ENCODE assay signal across 13 mouse cellular contexts in genomic region chr5:21526835-21527485, GRCm38 (mm10). TPM values are rescaled to one million over a fixed set of nuclear protein-coding genes. Genes with fewer than 3 reads are reported as not detected.
DNase-seq lines count a peak whose midpoint lies in the region; ATAC-seq and TF ChIP-seq lines count a peak whose summit lies in the region.
"Had no signal": no experiment of that assay in that cellular context is flagged by ENCODE, and none has a peak within 500 bp of the region (broad histone marks: within the 10 kb centered on the region; RNA-seq: fewer than 3 reads in every experiment).

No protein-coding gene starts in this region.

- no peak for DNase-seq in heart, adult 8-10 months (ENCODE audit: low spot score)
- no peak for DNase-seq in lung, postnatal 0 days (ENCODE audit: low spot score)
- no peak for DNase-seq in lung, postnatal 25 days (ENCODE audit: low spot score)
- DNase-seq in B cell, adult 2 months: no peak
- no peak for DNase-seq in spleen, postnatal 10 days (ENCODE audit: low spot score in 2 of 2)

- 60% methylated on average over 11 of the region's 11 CpGs for WGBS in heart, embryonic 13.5 days
- WGBS in lung, postnatal 0 days: 56% methylated on average over 11 of the region's 11 CpGs
- 27% methylated on average over 11 of the region's 11 CpGs for WGBS in hindbrain, embryonic 12.5 days
- 69% methylated on average over 11 of the region's 11 CpGs for whole genome bisulfite sequencing in stomach, embryonic 15.5 days

- no peak for TF ChIP-seq EP300 in lung, postnatal 0 days (IDR thresholded peaks at IDR 0.05)

- no peaks in the 10 kb centered on the region for H3K27me3 ChIP-seq in heart, embryonic 13.5 days (replicated peaks)
- H3K27me3 ChIP-seq in lung, postnatal 0 days (replicated peaks; ENCODE audit: insufficient read depth, low read length): no peaks in the 10 kb centered on the region
- H3K27me3 ChIP-seq in hindbrain, embryonic 12.5 days: no peaks in the 10 kb centered on the region
- H3K27me3 ChIP-seq in stomach, embryonic 15.5 days (replicated peaks): no peaks in the 10 kb centered on the region
- H3K27me3 ChIP-seq: forebrain, embryonic 13.5 days; limb, embryonic 12.5 days had no signal

- H3K9ac ChIP-seq in heart, embryonic 13.5 days: no peak overlapping the region
- H3K9ac ChIP-seq in lung, postnatal 0 days (replicated peaks; ENCODE audit: low read depth): no peak overlapping the region
- H3K9ac ChIP-seq in hindbrain, embryonic 12.5 days: no peak overlapping the region
- H3K9ac ChIP-seq in stomach, embryonic 15.5 days: no peak overlapping the region
- H3K9ac ChIP-seq: forebrain, embryonic 13.5 days; limb, embryonic 12.5 days had no signal

- H3K4me2 ChIP-seq in heart, embryonic 13.5 days: no peak overlapping the region
- 0 out of 2 replicates have a peak overlapping the region, but pooled peaks have one; percentile 11 for H3K4me2 ChIP-seq in lung, postnatal 0 days (replicated peaks; ENCODE audit: low read depth, low read length)
- H3K4me2 ChIP-seq in hindbrain, embryonic 12.5 days (replicated peaks): no peak overlapping the region
- H3K4me2 ChIP-seq in stomach, embryonic 15.5 days: no peak overlapping the region
- H3K4me2 ChIP-seq: forebrain, embryonic 13.5 days; limb, embryonic 12.5 days had no signal

- 0 out of 2 replicates have a peak overlapping the region, but pooled peaks have one; percentile 46 for H3K27ac ChIP-seq in heart, embryonic 13.5 days (replicated peaks)
- H3K27ac ChIP-seq in lung, postnatal 0 days (ENCODE audit: low read length): peak overlapping the region; percentile 81
- H3K27ac ChIP-seq in hindbrain, embryonic 12.5 days: no peak overlapping the region
- H3K27ac ChIP-seq in stomach, embryonic 15.5 days: peak overlapping the region; percentile 74
- H3K27ac ChIP-seq: forebrain, embryonic 13.5 days; limb, embryonic 12.5 days had no signal

- H3K4me1 ChIP-seq in heart, embryonic 13.5 days: peaks cover 21% of the 10 kb centered on the region
- peaks cover 7% of the 10 kb centered on the region; the same call in 1 of the 2 replicates for H3K4me1 ChIP-seq in lung, postnatal 0 days (ENCODE audit: insufficient read depth, low read depth, low read length)
- H3K4me1 ChIP-seq in hindbrain, embryonic 12.5 days: peaks cover 7% of the 10 kb centered on the region; the same call in 1 of the 2 replicates
- H3K4me1 ChIP-seq in stomach, embryonic 15.5 days: peaks cover 7% of the 10 kb centered on the region; the same call in 1 of the 2 replicates
- H3K4me1 ChIP-seq: forebrain, embryonic 13.5 days; limb, embryonic 12.5 days had no signal

- ATAC-seq in heart, embryonic 13.5 days (ENCODE audit: extremely low read depth, insufficient number of reproducible peaks, low FRiP score, low TSS enrichment): no peak
- 0 out of 2 replicates have a peak, but pooled peaks have one; percentile 5 for ATAC-seq in lung, postnatal 0 days
- peak; percentile 84 for ATAC-seq in hindbrain, embryonic 12.5 days (ENCODE audit: low FRiP score)
- ATAC-seq in stomach, embryonic 15.5 days (ENCODE audit: insufficient read depth, low FRiP score, low read depth): no peak
- ATAC-seq: CD4-positive, CD25-positive, alpha-beta regulatory T cell, adult 4 months; forebrain, embryonic 13.5 days had no signal

- H3K4me3 ChIP-seq in heart, embryonic 13.5 days: no peak overlapping the region
- no peak overlapping the region for H3K4me3 ChIP-seq in lung, postnatal 0 days (ENCODE audit: low read depth, low read length)
- H3K4me3 ChIP-seq in hindbrain, embryonic 12.5 days: no peak overlapping the region
- no peak overlapping the region for H3K4me3 ChIP-seq in stomach, embryonic 15.5 days (replicated peaks)
- H3K4me3 ChIP-seq: forebrain, embryonic 13.5 days; limb, embryonic 12.5 days had no signal

- no peaks in the 10 kb centered on the region for H3K36me3 ChIP-seq in heart, embryonic 13.5 days
- H3K36me3 ChIP-seq in lung, postnatal 0 days (ENCODE audit: insufficient read depth, low read length): no peaks in the 10 kb centered on the region
- no peaks in the 10 kb centered on the region for H3K36me3 ChIP-seq in hindbrain, embryonic 12.5 days
- H3K36me3 ChIP-seq in stomach, embryonic 15.5 days: no peaks in the 10 kb centered on the region
- H3K36me3 ChIP-seq: limb, embryonic 12.5 days had no signal

- no peak for TF ChIP-seq CTCF in lung, postnatal 0 days (IDR thresholded peaks at IDR 0.05)

- H3K9me3 ChIP-seq in heart, embryonic 13.5 days: peaks cover 6% of the 10 kb centered on the region; the same call in 1 of the 2 replicates
- no peaks in the 10 kb centered on the region for H3K9me3 ChIP-seq in lung, postnatal 0 days (ENCODE audit: low read length)
- no peaks in the 10 kb centered on the region for H3K9me3 ChIP-seq in hindbrain, embryonic 12.5 days (replicated peaks)
- no peaks in the 10 kb centered on the region for H3K9me3 ChIP-seq in stomach, embryonic 15.5 days
- H3K9me3 ChIP-seq: forebrain, embryonic 13.5 days; limb, embryonic 12.5 days had no signal

RNA-seq across cellular contexts. Expression of gene Lrrc17, which starts 16.4 kb away (rescaled TPM):
- polyA plus RNA-seq in heart, embryonic 13.5 days (2015; fragmentation: Nextera tagmentation; extraction: Ambion mirVana): 11.2 and 14.3 TPM in 2 replicates
- total RNA-seq in heart, adult 8-10 months (2022): 1 to 10 TPM; 1.5 to 3.2 (median 2.2) TPM
- polyA plus RNA-seq in lung, postnatal 0 days (2015; fragmentation: Nextera tagmentation; extraction: Ambion mirVana): 33.5 and 35.7 TPM in 2 replicates
- polyA plus RNA-seq in hindbrain, embryonic 12.5 days (2016; fragmentation: Nextera tagmentation; extraction: Ambion mirVana): 42.3 and 53.1 TPM in 2 replicates
- 55.3 and 57.7 TPM in 2 replicates for polyA plus RNA-seq in stomach, embryonic 15.5 days (2015; fragmentation: Nextera tagmentation; extraction: Ambion mirVana)
- total RNA-seq: hematopoietic stem cell, adult 5-6 weeks had no signal
- polyA plus RNA-seq: CD4-positive, CD25-positive, alpha-beta regulatory T cell, adult 4 months; cortical plate, adult 2 months had no signal

Comparison
In these comparisons a context has a peak if more than half of its experiments do, and no peak if none do; other contexts are left out.
1. ATAC-seq: peak in lung, postnatal 0 days (single experiment) and hindbrain, embryonic 12.5 days (single experiment); none in heart, embryonic 13.5 days (single experiment) and stomach, embryonic 15.5 days (single experiment).